Mouse (Mus musculus): ENCODE measurements around the gene Tsx.
"Not testable (repeated sequence)": the region's sequence is repeated elsewhere in the genome, so short reads cannot be mapped to it uniquely, and the experiment has no call there.

Gene Tsx

GRCm38 (mm10) chrX:103414167-103414566, at the start of gene Tsx:
Gene Tsx, plus strand, starts transcription at chrX:103414467.
- DNase-seq (ENCODE audit: inconsistent ontology term) = no peak

GRCm38 (mm10) chrX:103366201-103366600, 48.1 kb upstream of the Tsx start:
- peak; percentile 54 for DNase-seq (ENCODE audit: inconsistent ontology term)

- no peak for DNase-seq (ENCODE audit: inconsistent ontology term)
These were observed 45.6 kb upstream of the Tsx start for GRCm38 (mm10) chrX:103368650-103369049.

GRCm38 (mm10) chrX:103371221-103371620, 43.0 kb upstream of the Tsx start:
- DNase-seq (ENCODE audit: inconsistent ontology term) = no peak

- DNase-seq (ENCODE audit: inconsistent ontology term) = no peak
These were observed 42.6 kb upstream of the Tsx start for GRCm38 (mm10) chrX:103371627-103372026.

GRCm38 (mm10) chrX:103374250-103374649, 40.0 kb upstream of the Tsx start:
- no peak for DNase-seq (ENCODE audit: inconsistent ontology term)

- no peak for DNase-seq (ENCODE audit: inconsistent ontology term)
These were observed 29.7 kb upstream of the Tsx start for GRCm38 (mm10) chrX:103384528-103384927.

GRCm38 (mm10) chrX:103388131-103388530, 26.1 kb upstream of the Tsx start:
- no peak for DNase-seq (ENCODE audit: inconsistent ontology term)

GRCm38 (mm10) chrX:103393841-103394240, 20.4 kb upstream of the Tsx start:
- no peak for DNase-seq (ENCODE audit: inconsistent ontology term)

- DNase-seq (ENCODE audit: inconsistent ontology term) = no peak
These were observed 9.2 kb upstream of the Tsx start for GRCm38 (mm10) chrX:103405021-103405420.

GRCm38 (mm10) chrX:103421710-103422109, 7.4 kb downstream of the Tsx start, which contains the start of gene Gm26992:
Gene Gm26992, plus strand, starts transcription at chrX:103422010.
- no peak for DNase-seq (ENCODE audit: inconsistent ontology term)

- DNase-seq (ENCODE audit: inconsistent ontology term) = no peak
These were observed 13.4 kb downstream of the Tsx start for GRCm38 (mm10) chrX:103427677-103428076.

- no peak for DNase-seq (ENCODE audit: inconsistent ontology term)
These were observed 18.0 kb downstream of the Tsx start for GRCm38 (mm10) chrX:103432293-103432692.

- DNase-seq (ENCODE audit: inconsistent ontology term) = no peak
These were observed 23.8 kb downstream of the Tsx start for GRCm38 (mm10) chrX:103438023-103438422.

- DNase-seq (ENCODE audit: inconsistent ontology term) = peak; percentile 13
These were observed 26.5 kb downstream of the Tsx start for GRCm38 (mm10) chrX:103440803-103441202.

GRCm38 (mm10) chrX:103443755-103444154, 29.5 kb downstream of the Tsx start:
- DNase-seq (ENCODE audit: inconsistent ontology term) = no peak

- peak; percentile 17 for DNase-seq (ENCODE audit: inconsistent ontology term)
These were observed 33.4 kb downstream of the Tsx start for GRCm38 (mm10) chrX:103447539-103448169.

- not testable (repeated sequence) for DNase-seq (ENCODE audit: inconsistent ontology term)
These were observed 34.2 kb downstream of the Tsx start for GRCm38 (mm10) chrX:103448429-103448828.

GRCm38 (mm10) chrX:103448943-103449722, 34.9 kb downstream of the Tsx start:
- not testable (repeated sequence) for DNase-seq (ENCODE audit: inconsistent ontology term)

GRCm38 (mm10) chrX:103452815-103453214, 38.5 kb downstream of the Tsx start:
- DNase-seq (ENCODE audit: inconsistent ontology term) = no peak

- no peak for DNase-seq (ENCODE audit: inconsistent ontology term)
These were observed 45.8 kb downstream of the Tsx start for GRCm38 (mm10) chrX:103460056-103460455.

GRCm38 (mm10) chrX:103468998-103469397, 54.7 kb downstream of the Tsx start:
- no peak for DNase-seq (ENCODE audit: inconsistent ontology term)

- DNase-seq (ENCODE audit: inconsistent ontology term) = no peak
These were observed 58.1 kb downstream of the Tsx start for GRCm38 (mm10) chrX:103472346-103472745.

Data from Muller cell, postnatal 12 days (primary cell).